15 mouse cellular contexts compared by ENCODE assay signal in genomic region chr12:13150751-13151150, GRCm38 (mm10).
DNase-seq lines count a peak whose midpoint lies in the region; ATAC-seq and TF ChIP-seq lines count a peak whose summit lies in the region.
"Had no signal": no experiment of that assay in that cellular context is flagged by ENCODE, and none has a peak within 500 bp of the region (broad histone marks: within the 10 kb centered on the region; RNA-seq: fewer than 3 reads in every experiment).

No protein-coding gene starts in this region.

- H3K4me1 ChIP-seq in heart, embryonic 12.5 days (replicated peaks), result 0 out of 2 replicates have a peak, but pooled peaks cover 5% of the 10 kb centered on the region
- peaks cover 8% of the 10 kb centered on the region for H3K4me1 ChIP-seq in lung, adult 2 months (ENCODE audit: control insufficient read depth, insufficient read depth, low read length)
- peaks cover 6% of the 10 kb centered on the region for H3K4me1 ChIP-seq in embryonic facial prominence, embryonic 10.5 days

- no peaks in the 10 kb centered on the region for H3K27me3 ChIP-seq in heart, embryonic 12.5 days (replicated peaks)
- no peaks in the 10 kb centered on the region for H3K27me3 ChIP-seq in embryonic facial prominence, embryonic 10.5 days (replicated peaks; ENCODE audit: low read depth, poor library complexity, severe bottlenecking)

- 34% methylated on average over 4 of the region's 4 CpGs for WGBS in heart, embryonic 12.5 days
- WGBS in lung, adult 2 months, result 22% methylated on average over 4 of the region's 4 CpGs
- WGBS in embryonic facial prominence, embryonic 10.5 days, result 67% methylated on average over 4 of the region's 4 CpGs

- no peak overlapping the region for H3K4me2 ChIP-seq in heart, embryonic 12.5 days
- H3K4me2 ChIP-seq: midbrain, embryonic 11.5 days had no signal

- no peak overlapping the region for H3K4me3 ChIP-seq in heart, embryonic 12.5 days
- H3K4me3 ChIP-seq in lung, adult 2 months (replicated peaks; ENCODE audit: extremely low read depth, low read depth, low read length), result no peak overlapping the region
- no peak overlapping the region for H3K4me3 ChIP-seq in embryonic facial prominence, embryonic 10.5 days
- H3K4me3 ChIP-seq: limb, embryonic 10.5 days; myocyte had no signal

- ATAC-seq in heart, embryonic 12.5 days (ENCODE audit: insufficient number of reproducible peaks, low FRiP score), result no peak

- peak; percentile 47 for DNase-seq in heart, adult 8-10 months (ENCODE audit: low spot score)
- DNase-seq in lung, adult 18-20 months, result peak; percentile 8 to 37
- DNase-seq in lung, adult 2 months, result no peak
- DNase-seq in kidney, postnatal 14 days, result peak; percentile 54
- DNase-seq in lung, postnatal 36 days, result peak; percentile 54
- DNase-seq in thymus, postnatal 0 days (ENCODE audit: low spot score), result no peak
- DNase-seq in embryonic facial prominence, embryonic 10.5 days (ENCODE audit: low spot score), result no peak
- DNase-seq: cerebellum, adult 9-10 months; gastrocnemius, postnatal 36 days; layer of hippocampus, postnatal 36 days; thymus, adult 2 months had no signal

- H3K27ac ChIP-seq in heart, embryonic 12.5 days (ENCODE audit: poor library complexity, severe bottlenecking), result no peak overlapping the region
- H3K27ac ChIP-seq in embryonic facial prominence, embryonic 10.5 days (replicated peaks), result no peak overlapping the region
- H3K27ac ChIP-seq: limb, embryonic 10.5 days had no signal

- no peak for TF ChIP-seq CTCF in lung, adult 2 months (IDR thresholded peaks at IDR 0.05; ENCODE audit: insufficient read depth, low read length)

- no peak for TF ChIP-seq POLR2A in lung, adult 2 months (IDR thresholded peaks at IDR 0.05; ENCODE audit: borderline replicate concordance, extremely low read depth, low read depth, low read length)

- no peak overlapping the region for H3K9ac ChIP-seq in heart, embryonic 12.5 days

- no peaks in the 10 kb centered on the region for H3K36me3 ChIP-seq in heart, embryonic 12.5 days
- H3K36me3 ChIP-seq in embryonic facial prominence, embryonic 10.5 days (replicated peaks), result no peaks in the 10 kb centered on the region
- H3K36me3 ChIP-seq: limb, embryonic 10.5 days had no signal

- H3K9me3 ChIP-seq in heart, embryonic 12.5 days (replicated peaks), result no peaks in the 10 kb centered on the region
- no peaks in the 10 kb centered on the region for H3K9me3 ChIP-seq in embryonic facial prominence, embryonic 10.5 days
- H3K9me3 ChIP-seq: limb, embryonic 10.5 days had no signal

Comparison
In these comparisons a context has a peak if more than half of its experiments do, and no peak if none do; other contexts are left out.
1. DNase-seq: peak in heart, adult 8-10 months (single experiment), lung, adult 18-20 months (2 of 2), kidney, postnatal 14 days (single experiment) and lung, postnatal 36 days (single experiment); none in lung, adult 2 months (single experiment), thymus, postnatal 0 days (single experiment) and embryonic facial prominence, embryonic 10.5 days (single experiment).